Mouse (Mus musculus): ENCODE results near the gene Grik3. TPM values are rescaled to one million over a fixed set of nuclear protein-coding genes. Genes with fewer than 3 reads are reported as not detected.

Grik3 gene
- polyA plus RNA-seq, 1 experiment from 2014 or later, result 0.15 TPM

- Histone ChIP-seq H3K27ac (no peak overlapping the region), H3K4me1 (replicated peaks) (no peaks in the 10 kb centered on the region), H3K4me3 (no peak overlapping the region), H3K9me3 (replicated peaks) (no peaks in the 10 kb centered on the region), H3K27me3 (no peaks in the 10 kb centered on the region), H3K9ac (no peak overlapping the region), H3K36me3 (no peaks in the 10 kb centered on the region), H3K4me2 (no peak overlapping the region)
- ATAC-seq (replicated peaks; ENCODE audit: insufficient number of reproducible peaks, insufficient read depth, low FRiP score, low read depth), result no peak
- WGBS, result 58% methylated on average over 8 of the region's 8 CpGs
Observed at GRCm38 (mm10) chr4:125658376-125658775, 167.9 kb downstream of the Grik3 start.

GRCm38 (mm10) chr4:125661982-125662381 is 171.5 kb downstream of the Grik3 start:
- Histone ChIP-seq H3K9ac (no peak overlapping the region), H3K27me3 (no peaks in the 10 kb centered on the region), H3K9me3 (replicated peaks) (no peaks in the 10 kb centered on the region), H3K27ac (no peak overlapping the region), H3K36me3 (no peaks in the 10 kb centered on the region), H3K4me3 (no peak overlapping the region), H3K4me1 (replicated peaks) (no peaks in the 10 kb centered on the region), H3K4me2 (no peak overlapping the region)
- 77% methylated on average over 6 of the region's 6 CpGs for WGBS
- ATAC-seq (replicated peaks; ENCODE audit: insufficient number of reproducible peaks, insufficient read depth, low FRiP score, low read depth), result no peak

GRCm38 (mm10) chr4:125663262-125663661 is 172.8 kb downstream of the Grik3 start:
- Histone ChIP-seq H3K9ac (no peak overlapping the region), H3K4me1 (replicated peaks) (no peaks in the 10 kb centered on the region), H3K4me2 (no peak overlapping the region), H3K36me3 (no peaks in the 10 kb centered on the region), H3K4me3 (no peak overlapping the region), H3K27me3 (no peaks in the 10 kb centered on the region), H3K9me3 (replicated peaks) (no peaks in the 10 kb centered on the region), H3K27ac (no peak overlapping the region)
- WGBS, result 77% methylated on average over 8 of the region's 8 CpGs
- ATAC-seq (replicated peaks; ENCODE audit: insufficient number of reproducible peaks, insufficient read depth, low FRiP score, low read depth), result no peak

- Histone ChIP-seq H3K27ac (no peak overlapping the region), H3K9ac (no peak overlapping the region), H3K4me2 (no peak overlapping the region), H3K4me3 (no peak overlapping the region), H3K27me3 (no peaks in the 10 kb centered on the region), H3K9me3 (replicated peaks) (no peaks in the 10 kb centered on the region), H3K4me1 (replicated peaks) (no peaks in the 10 kb centered on the region), H3K36me3 (no peaks in the 10 kb centered on the region)
- no peak for ATAC-seq (replicated peaks; ENCODE audit: insufficient number of reproducible peaks, insufficient read depth, low FRiP score, low read depth)
- 75% methylated on average over 5 of the region's 5 CpGs for WGBS
Observed at GRCm38 (mm10) chr4:125665955-125666354, 175.5 kb downstream of the Grik3 start.

- Histone ChIP-seq H3K27me3 (no peaks in the 10 kb centered on the region), H3K27ac (no peak overlapping the region), H3K4me1 (replicated peaks) (no peaks in the 10 kb centered on the region), H3K4me3 (no peak overlapping the region), H3K9ac (no peak overlapping the region), H3K9me3 (replicated peaks) (no peaks in the 10 kb centered on the region), H3K36me3 (no peaks in the 10 kb centered on the region), H3K4me2 (no peak overlapping the region)
- WGBS, result 88% methylated on average over 13 of the region's 13 CpGs
- ATAC-seq (replicated peaks; ENCODE audit: insufficient number of reproducible peaks, insufficient read depth, low FRiP score, low read depth), result no peak
Observed at GRCm38 (mm10) chr4:125682007-125682406, 191.5 kb downstream of the Grik3 start.

GRCm38 (mm10) chr4:125687078-125687477 is 196.6 kb downstream of the Grik3 start:
- ATAC-seq (replicated peaks; ENCODE audit: insufficient number of reproducible peaks, insufficient read depth, low FRiP score, low read depth), result no peak
- 28% methylated on average over 8 of the region's 8 CpGs for WGBS

GRCm38 (mm10) chr4:125695431-125695830 is 204.9 kb downstream of the Grik3 start:
- H3K4me2 ChIP-seq, result no peak overlapping the region
- no peak for ATAC-seq (replicated peaks; ENCODE audit: insufficient number of reproducible peaks, insufficient read depth, low FRiP score, low read depth)
- H3K4me1 ChIP-seq (replicated peaks), result 0 out of 2 replicates have a peak, but pooled peaks cover 2% of the 10 kb centered on the region
- no peaks in the 10 kb centered on the region for H3K9me3 ChIP-seq (replicated peaks)
- H3K27me3 ChIP-seq, result peaks cover 30% of the 10 kb centered on the region
- H3K36me3 ChIP-seq, result no peaks in the 10 kb centered on the region
- no peak overlapping the region for H3K27ac ChIP-seq
- no peak overlapping the region for H3K4me3 ChIP-seq
- 62% methylated on average over 6 of the region's 6 CpGs for WGBS
- no peak overlapping the region for H3K9ac ChIP-seq

More at GRCm38 (mm10) chr4:125687078-125687477, 196.6 kb downstream of the Grik3 start:
- Histone ChIP-seq H3K27ac (no peak overlapping the region), H3K9me3 (replicated peaks) (no peaks in the 10 kb centered on the region), H3K4me1 (replicated peaks) (no peaks in the 10 kb centered on the region), H3K27me3 (no peaks in the 10 kb centered on the region; the same call in 1 of the 2 replicates), H3K4me3 (no peak overlapping the region), H3K4me2 (no peak overlapping the region), H3K9ac (no peak overlapping the region), H3K36me3 (no peaks in the 10 kb centered on the region)

GRCm38 (mm10) chr4:125696182-125696939 is 205.9 kb downstream of the Grik3 start:
- Histone ChIP-seq H3K4me2 (no peak overlapping the region), H3K36me3 (no peaks in the 10 kb centered on the region), H3K27ac (no peak overlapping the region), H3K9me3 (replicated peaks) (no peaks in the 10 kb centered on the region), H3K4me1 (replicated peaks) (0 out of 2 replicates have a peak, but pooled peaks cover 2% of the 10 kb centered on the region), H3K4me3 (no peak overlapping the region), H3K27me3 (peaks cover 30% of the 10 kb centered on the region), H3K9ac (no peak overlapping the region)
- 36% methylated on average over 18 of the region's 18 CpGs for WGBS
- no peak for ATAC-seq (replicated peaks; ENCODE audit: insufficient number of reproducible peaks, insufficient read depth, low FRiP score, low read depth)

GRCm38 (mm10) chr4:125697626-125698025 is 207.1 kb downstream of the Grik3 start:
- 25% methylated on average over 9 of the region's 9 CpGs for WGBS
- peaks cover 30% of the 10 kb centered on the region for H3K27me3 ChIP-seq

GRCm38 (mm10) chr4:125699056-125699455 is 208.6 kb downstream of the Grik3 start:
- H3K36me3 ChIP-seq, result no peaks in the 10 kb centered on the region
- H3K9ac ChIP-seq, result no peak overlapping the region
- WGBS, result 77% methylated on average over 7 of the region's 7 CpGs

More at GRCm38 (mm10) chr4:125697626-125698025, 207.1 kb downstream of the Grik3 start:
- H3K27ac ChIP-seq, result no peak overlapping the region
- no peak overlapping the region for H3K4me2 ChIP-seq
- H3K36me3 ChIP-seq, result no peaks in the 10 kb centered on the region
- no peak for ATAC-seq (replicated peaks; ENCODE audit: insufficient number of reproducible peaks, insufficient read depth, low FRiP score, low read depth)
- peaks cover 6% of the 10 kb centered on the region for H3K4me1 ChIP-seq (replicated peaks)
- H3K9me3 ChIP-seq (replicated peaks), result no peaks in the 10 kb centered on the region
- no peak overlapping the region for H3K9ac ChIP-seq
- H3K4me3 ChIP-seq, result no peak overlapping the region

GRCm38 (mm10) chr4:125700331-125700730 is 209.8 kb downstream of the Grik3 start:
- no peak overlapping the region for H3K4me3 ChIP-seq
- no peaks in the 10 kb centered on the region for H3K36me3 ChIP-seq
- 63% methylated on average over 8 of the region's 8 CpGs for WGBS
- H3K9ac ChIP-seq, result no peak overlapping the region
- ATAC-seq (replicated peaks; ENCODE audit: insufficient number of reproducible peaks, insufficient read depth, low FRiP score, low read depth), result no peak
- H3K4me1 ChIP-seq (replicated peaks), result peaks cover 17% of the 10 kb centered on the region
- H3K9me3 ChIP-seq (replicated peaks), result no peaks in the 10 kb centered on the region
- H3K27me3 ChIP-seq, result peaks cover 30% of the 10 kb centered on the region
- no peak overlapping the region for H3K4me2 ChIP-seq
- no peak overlapping the region for H3K27ac ChIP-seq

More at GRCm38 (mm10) chr4:125699056-125699455, 208.6 kb downstream of the Grik3 start:
- ATAC-seq (replicated peaks; ENCODE audit: insufficient number of reproducible peaks, insufficient read depth, low FRiP score, low read depth), result no peak
- Histone ChIP-seq H3K27me3 (peaks cover 30% of the 10 kb centered on the region), H3K27ac (no peak overlapping the region), H3K4me3 (no peak overlapping the region), H3K4me1 (replicated peaks) (peaks cover 17% of the 10 kb centered on the region), H3K4me2 (no peak overlapping the region), H3K9me3 (replicated peaks) (no peaks in the 10 kb centered on the region)
